Mouse (Mus musculus) brain, adult 2 months (tissue): ENCODE results near the gene Pafah1b3.

Experiments
- DNase-seq: peaks from one replicate; pipeline ENCODE4 v3.0.0; 2011; ENCODE audit warnings: low read depth, low spot score

The Pafah1b3 gene

DNA sequence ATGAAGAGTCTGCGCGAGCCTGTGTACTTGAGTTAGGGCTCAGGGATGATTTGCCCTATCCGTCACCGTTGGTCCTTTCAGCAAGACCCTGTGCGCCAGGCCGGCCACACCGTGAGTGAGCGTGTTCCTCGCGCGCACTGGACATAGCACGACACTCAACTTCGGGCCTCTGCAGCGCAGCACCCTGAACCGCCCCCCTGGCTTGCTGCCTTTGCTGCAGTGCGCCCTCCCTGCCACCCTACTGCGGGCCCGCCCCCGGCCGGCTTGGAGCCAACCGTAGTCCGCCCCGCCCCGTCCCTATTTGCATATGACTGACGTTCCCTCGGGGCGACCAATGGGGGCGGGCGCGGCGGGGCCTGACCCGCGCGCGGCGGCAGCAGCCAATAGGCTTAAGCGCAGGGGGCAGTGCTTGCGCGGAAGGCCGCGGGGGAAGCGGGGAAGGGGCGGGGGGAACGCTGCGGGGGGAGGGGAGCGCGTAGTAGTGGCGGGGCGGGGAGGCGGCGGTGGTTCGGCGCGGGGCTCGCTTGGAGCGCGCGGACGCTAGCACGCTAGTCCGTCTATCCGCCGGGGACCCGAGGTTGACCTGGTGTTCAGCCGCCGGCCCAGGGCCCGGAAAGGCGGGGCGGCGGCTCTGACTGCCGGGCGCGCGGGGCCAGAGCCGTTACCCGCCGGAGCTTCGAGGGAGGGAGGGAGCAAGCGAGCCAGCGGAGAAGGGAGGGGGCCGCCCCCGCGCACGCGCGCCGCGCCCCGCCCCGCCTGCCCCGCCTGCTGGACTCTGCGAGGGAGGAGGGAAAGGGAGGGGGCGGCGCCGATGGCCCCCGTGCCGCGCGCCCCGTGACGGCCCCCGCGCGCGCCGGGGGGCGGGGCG lies 15.8 kb downstream of the Pafah1b3 start:
- peak; percentile 99 for DNase-seq

DNA sequence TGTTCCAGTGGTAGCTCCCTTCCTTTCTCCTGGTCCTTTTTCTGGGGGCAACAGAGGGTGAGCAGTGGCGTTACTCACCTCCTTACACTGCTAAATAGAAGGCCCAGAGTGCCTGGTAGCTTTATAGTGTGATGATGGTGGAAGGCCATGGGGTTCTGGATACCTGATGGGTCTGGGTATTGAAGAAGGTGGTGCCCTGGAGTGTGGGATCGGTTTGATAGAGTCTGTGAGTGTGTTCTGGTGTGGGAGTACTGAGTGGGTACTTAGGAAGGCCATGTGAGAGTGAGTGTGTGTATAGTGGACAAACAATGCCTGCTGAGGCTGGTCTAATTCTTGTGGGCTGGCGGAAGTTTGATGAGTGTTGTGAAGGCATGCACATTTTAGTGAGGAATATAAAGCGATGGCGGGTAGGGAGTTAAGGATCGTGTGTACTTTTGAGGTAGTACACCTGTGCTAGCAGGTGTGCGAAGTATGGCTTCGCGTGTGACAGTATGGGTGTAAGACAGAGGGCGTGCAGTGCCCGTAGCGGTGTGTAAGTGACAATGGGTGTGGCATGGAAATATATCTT lies 16.5 kb downstream of the Pafah1b3 start:
- no peak for DNase-seq

- peak; percentile 79 for DNase-seq
Measured at GRCm38 (mm10) chr7:25279861-25280791, 17.7 kb downstream of the Pafah1b3 start.

GRCm38 (mm10) chr7:25279076-25279860 lies 18.5 kb downstream of the Pafah1b3 start:
- peak; percentile 96 for DNase-seq

- peak; percentile 97 for DNase-seq
Measured at GRCm38 (mm10) chr7:25278341-25279075, 19.3 kb downstream of the Pafah1b3 start.

GRCm38 (mm10) chr7:25277998-25278340 lies 19.8 kb downstream of the Pafah1b3 start:
- no peak for DNase-seq

- no peak for DNase-seq
Measured at GRCm38 (mm10) chr7:25277405-25277804, 20.4 kb downstream of the Pafah1b3 start.

DNA sequence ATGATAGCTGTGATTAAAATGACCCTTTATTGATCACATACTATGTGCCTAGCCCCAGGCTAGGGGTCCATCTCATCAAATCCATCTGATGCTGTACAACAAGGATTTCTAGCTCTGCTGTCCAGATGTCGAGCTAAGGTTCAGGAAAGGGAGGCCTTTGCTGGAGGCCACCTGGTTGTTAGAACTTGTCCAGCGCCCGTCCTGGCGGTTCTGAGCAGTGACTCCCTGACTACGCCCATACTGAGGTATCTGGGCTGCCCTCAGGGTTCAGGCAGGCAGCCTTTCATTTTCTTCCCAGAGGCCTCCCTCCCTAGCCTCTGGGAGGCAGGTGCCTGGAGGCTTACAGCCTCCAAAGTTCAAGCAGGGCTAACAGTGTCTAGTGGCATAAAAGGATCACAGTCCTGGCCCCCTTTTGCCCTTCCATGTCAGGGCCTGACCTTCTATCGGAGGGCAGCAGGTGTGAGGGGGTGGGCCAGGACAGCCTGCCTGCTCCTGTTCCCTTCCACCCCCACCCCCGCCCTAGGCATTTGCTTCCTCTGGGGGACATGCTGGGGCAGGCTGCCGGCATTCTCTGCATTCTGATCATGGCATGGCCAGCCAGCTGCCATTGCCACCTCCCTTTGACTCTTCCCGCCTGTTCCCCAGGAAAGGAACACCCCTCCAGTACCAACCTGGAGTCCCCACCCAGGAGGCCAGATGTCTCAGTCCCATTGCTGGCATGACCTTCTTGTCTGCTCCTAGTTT lies 22.1 kb downstream of the Pafah1b3 start:
- no peak for DNase-seq

DNA sequence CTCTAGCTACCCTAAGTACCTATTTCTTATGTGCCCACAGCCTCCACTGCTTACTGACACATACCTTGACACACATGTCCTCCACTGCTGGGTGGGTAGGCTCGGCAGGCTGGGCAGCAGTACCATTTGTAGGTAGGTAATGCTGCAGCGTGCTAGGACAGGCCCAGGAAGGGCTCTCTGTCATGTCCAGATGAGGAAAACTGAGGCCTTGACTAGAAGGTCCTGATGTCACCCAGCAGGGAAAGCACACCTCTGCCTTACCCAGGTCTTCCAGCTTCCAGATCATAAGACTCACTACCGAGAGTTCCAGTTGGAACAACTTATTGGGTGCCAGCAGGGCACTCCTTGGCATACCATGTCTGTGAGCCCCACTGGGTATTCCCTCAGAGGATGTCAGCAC lies 22.8 kb downstream of the Pafah1b3 start:
- DNase-seq, result no peak

GRCm38 (mm10) chr7:25274571-25274970 lies 23.2 kb downstream of the Pafah1b3 start:
- DNase-seq, result no peak

- no peak for DNase-seq
Measured at GRCm38 (mm10) chr7:25273259-25274241, 24.2 kb downstream of the Pafah1b3 start.

- DNase-seq, result no peak
Measured at GRCm38 (mm10) chr7:25272445-25273258, 25.1 kb downstream of the Pafah1b3 start.

- DNase-seq, result no peak
Measured at GRCm38 (mm10) chr7:25271651-25272444, 25.9 kb downstream of the Pafah1b3 start.

- no peak for DNase-seq
Measured at GRCm38 (mm10) chr7:25270652-25271633, 26.8 kb downstream of the Pafah1b3 start.

GRCm38 (mm10) chr7:25269545-25270271 lies 28.1 kb downstream of the Pafah1b3 start:
- DNase-seq, result peak; percentile 22
